Mouse (Mus musculus): ENCODE data around the gene Nubp1. TPM values are rescaled to one million over a fixed set of nuclear protein-coding genes. Genes with fewer than 3 reads are reported as not detected.

Nubp1 gene
- polyA plus RNA-seq (2012; ENCODE audit: low replicate concordance) = 21.3 and 24.8 TPM in 2 replicates

GRCm38 (mm10) chr16:10411764-10412746 lies at the start of gene Nubp1:
Gene Nubp1, plus strand, starts transcription at chr16:10411948.

GRCm38 (mm10) chr16:10394699-10395540 lies 16.8 kb upstream of the Nubp1 start, which contains the start of gene Tekt5:
Gene Tekt5, minus strand, starts transcription at chr16:10395490.

GRCm38 (mm10) chr16:10447264-10447594 lies 35.5 kb downstream of the Nubp1 start, which contains the start of gene Tvp23a:
Gene Tvp23a, minus strand, starts transcription at chr16:10447362.

Other genes with a start within 250 kb of the Nubp1 start
- gene Rpl39l, start 241.7 kb upstream of the Nubp1 start, polyA plus RNA-seq (2012; ENCODE audit: low replicate concordance) = 0.38 and 1.7 TPM in 2 replicates
- gene Atf7ip2, start 219.2 kb upstream of the Nubp1 start, polyA plus RNA-seq (2012; ENCODE audit: low replicate concordance) = not detected in 2 replicates
- 0.24 and 0.82 TPM in 2 replicates for gene Emp2, start 98.0 kb upstream of the Nubp1 start, polyA plus RNA-seq (2012; ENCODE audit: low replicate concordance)
- 0.09 and 0.25 TPM in 2 replicates for gene Tekt5, start 16.5 kb upstream of the Nubp1 start, polyA plus RNA-seq (2012; ENCODE audit: low replicate concordance)
- gene Tvp23a, start 35.4 kb downstream of the Nubp1 start, polyA plus RNA-seq (2012; ENCODE audit: low replicate concordance) = not detected in 2 replicates
- gene Ciita, start 68.1 kb downstream of the Nubp1 start, polyA plus RNA-seq (2012; ENCODE audit: low replicate concordance) = 24.3 and 33.6 TPM in 2 replicates
- 26.1 and 42.4 TPM in 2 replicates for gene Dexi, start 131.1 kb downstream of the Nubp1 start, polyA plus RNA-seq (2012; ENCODE audit: low replicate concordance)
- gene Clec16a, start 133.4 kb downstream of the Nubp1 start, polyA plus RNA-seq (2012; ENCODE audit: low replicate concordance) = 17.4 and 23.2 TPM in 2 replicates